Mouse (Mus musculus) retina, postnatal 7 days (tissue): ENCODE data around the gene Triobp.
"Not testable (repeated sequence)": the region's sequence is repeated elsewhere in the genome, so short reads cannot be mapped to it uniquely, and the experiment has no call there.

Experiments used
- DNase-seq: peaks from one replicate; pipeline ENCODE4 v3.0.0-alpha.2; 2012; ENCODE audit warnings: low read depth, low spot score

The Triobp gene

GRCm38 (mm10) chr15:79030551-79031435 is 83.3 kb downstream of the Triobp start:
- peak; percentile 71 for DNase-seq

GRCm38 (mm10) chr15:79031908-79032307 is 84.4 kb downstream of the Triobp start:
- not testable (repeated sequence) for DNase-seq

- peak; percentile 60 for DNase-seq
Measured at GRCm38 (mm10) chr15:79037913-79038328, 90.4 kb downstream of the Triobp start.

- no peak for DNase-seq
Measured at GRCm38 (mm10) chr15:79038331-79038730, 90.8 kb downstream of the Triobp start.

DNA sequence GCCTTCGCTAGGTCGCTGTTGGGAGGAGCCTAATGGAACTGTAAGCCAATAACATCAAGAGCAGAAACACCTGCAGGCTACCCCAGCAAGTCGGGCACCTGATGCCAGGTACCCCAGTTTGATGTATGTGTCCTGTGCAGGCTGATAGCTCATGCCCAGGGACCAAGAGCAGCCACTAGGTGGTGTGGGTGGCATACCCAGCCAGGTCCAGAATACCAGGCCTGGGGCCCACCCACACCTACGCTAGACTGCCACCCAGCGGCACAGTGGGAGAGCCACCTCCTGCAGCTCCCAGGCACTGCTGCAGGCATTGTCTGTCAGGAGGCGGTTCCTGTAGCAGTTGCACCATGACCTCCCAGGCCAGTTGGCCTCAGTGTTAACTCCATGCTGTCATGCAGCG is 91.3 kb downstream of the Triobp start:
- DNase-seq, result peak; percentile 73

DNA sequence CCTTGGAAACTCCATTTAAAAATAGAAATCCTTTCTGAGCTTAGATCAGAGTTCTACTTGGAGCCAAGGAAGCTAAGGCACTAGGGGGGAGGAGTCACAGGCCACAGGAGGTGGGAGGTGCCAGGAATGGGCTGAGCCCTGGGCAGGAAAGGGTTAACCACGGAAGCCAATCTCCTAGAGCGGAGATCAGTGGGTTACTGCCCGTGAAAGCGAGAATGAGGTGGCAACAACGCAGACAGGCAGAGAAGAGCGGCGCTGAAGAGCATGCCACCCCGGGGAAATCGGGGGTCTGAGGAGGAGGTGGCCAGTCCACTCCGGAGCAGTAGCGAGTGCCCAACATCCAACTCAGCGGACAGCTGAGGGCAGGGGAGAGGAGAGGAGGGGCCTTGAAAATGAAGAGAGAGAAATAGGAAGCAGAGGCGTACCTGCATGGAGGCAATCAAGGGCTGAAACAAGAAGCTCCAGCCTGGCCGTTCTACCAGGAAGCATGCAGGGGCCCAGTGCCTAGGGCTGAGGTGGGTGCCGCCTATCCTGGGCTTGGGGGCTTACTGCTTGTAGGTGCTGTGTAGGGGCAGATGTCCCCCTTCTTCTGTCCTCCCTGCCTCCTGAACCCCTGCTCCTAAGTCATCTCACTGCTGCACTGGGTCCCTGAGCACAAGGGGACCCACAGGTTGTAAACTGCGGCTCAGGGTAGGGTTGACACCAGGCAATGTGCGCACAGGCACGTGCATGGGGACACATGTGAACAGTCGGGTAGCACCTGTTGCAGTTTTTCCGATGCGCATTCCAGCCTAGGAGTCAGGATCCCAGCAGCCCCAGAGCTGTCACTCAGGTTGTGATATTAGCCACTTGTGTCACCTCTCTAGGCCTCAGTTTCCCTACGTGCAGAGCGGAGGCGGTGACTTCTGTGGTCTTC is 93.2 kb downstream of the Triobp start:
- DNase-seq, result no peak

GRCm38 (mm10) chr15:79041585-79041984 is 94.1 kb downstream of the Triobp start, which contains the start of gene Galr3:
Galr3 (plus strand) TSS chr15:79041885.
- no peak for DNase-seq

GRCm38 (mm10) chr15:79042721-79043491 is 95.4 kb downstream of the Triobp start:
- no peak for DNase-seq

DNA sequence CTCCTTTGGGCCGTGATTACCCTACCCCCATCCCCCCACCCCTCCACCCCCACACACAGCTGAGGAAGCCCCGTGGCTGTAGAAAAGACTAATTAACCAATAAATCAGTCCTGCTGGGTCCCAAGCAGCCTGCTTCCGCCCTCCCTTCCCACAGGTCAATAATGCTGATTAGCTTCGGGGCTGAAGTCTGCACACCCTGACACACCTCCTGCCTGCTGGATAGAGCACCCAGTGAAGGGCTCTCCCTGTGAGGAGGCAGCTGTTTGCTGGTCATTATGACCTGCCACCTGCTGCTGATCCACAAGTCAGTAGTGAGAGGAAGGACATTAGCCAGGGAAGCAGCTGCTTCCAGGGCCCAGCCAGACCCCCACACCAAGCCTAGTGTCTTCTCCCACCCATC is 97.3 kb downstream of the Triobp start:
- DNase-seq, result no peak

- DNase-seq, result no peak
Measured at GRCm38 (mm10) chr15:79048186-79048585, 100.7 kb downstream of the Triobp start.

DNA sequence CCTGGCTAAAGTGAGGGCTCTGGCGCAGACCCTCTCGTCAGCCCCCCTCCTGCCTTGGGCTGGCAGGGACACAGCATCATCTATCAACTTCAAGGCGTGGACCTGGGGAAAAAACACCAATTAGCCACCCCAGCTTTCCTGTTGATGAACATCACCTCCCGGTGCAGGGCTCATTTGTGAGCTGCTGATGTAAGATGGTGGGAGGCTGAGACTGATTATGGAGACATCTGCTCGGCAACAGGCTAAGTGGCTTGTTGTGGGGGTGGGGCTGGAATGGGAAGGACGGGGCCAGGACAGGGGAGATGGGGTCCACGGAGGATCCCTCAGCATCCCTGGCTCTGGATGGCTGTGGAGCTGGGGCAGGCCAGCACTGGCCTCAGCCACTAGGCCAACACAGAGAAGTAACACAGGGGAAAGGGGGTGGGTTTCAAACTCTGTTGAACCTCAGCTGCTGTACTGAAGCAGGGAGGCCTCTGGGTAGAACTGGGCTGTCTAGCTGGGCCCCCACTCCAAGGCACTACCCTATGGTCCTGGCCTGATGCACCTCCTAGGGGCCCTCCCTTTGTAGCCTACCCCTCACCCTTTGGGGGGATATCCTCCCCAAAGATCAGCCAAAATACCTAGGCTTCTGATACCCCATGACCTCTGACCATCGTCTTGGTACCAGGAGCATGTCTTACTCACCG is 102.8 kb downstream of the Triobp start:
- no peak for DNase-seq

DNA sequence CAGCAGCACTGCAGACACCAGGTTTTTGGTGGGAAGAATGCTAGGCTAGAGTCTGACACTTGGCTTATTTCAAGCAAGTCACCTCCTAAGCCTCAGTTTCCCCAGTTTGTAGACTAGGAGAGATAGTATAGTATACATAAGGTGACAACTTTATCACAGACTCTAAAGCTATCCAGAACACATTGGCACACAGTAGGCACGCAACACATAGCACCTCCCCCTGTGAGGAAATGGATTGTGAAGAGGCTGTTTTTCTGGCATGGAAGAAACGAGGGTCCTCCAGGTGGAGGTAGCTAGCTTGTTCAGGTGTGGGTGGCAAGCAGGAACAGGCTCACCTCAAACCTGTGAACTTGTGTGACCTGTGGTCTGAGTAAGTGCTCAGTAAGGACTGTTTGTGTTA is 103.4 kb downstream of the Triobp start:
- no peak for DNase-seq

- DNase-seq, result no peak
Measured at GRCm38 (mm10) chr15:79051461-79052360, 104.2 kb downstream of the Triobp start.

- DNase-seq, result no peak
Measured at GRCm38 (mm10) chr15:79052366-79052765, 104.8 kb downstream of the Triobp start.
